Mouse (Mus musculus): ENCODE data around the gene Sap30bp.

Gene Sap30bp

DNA sequence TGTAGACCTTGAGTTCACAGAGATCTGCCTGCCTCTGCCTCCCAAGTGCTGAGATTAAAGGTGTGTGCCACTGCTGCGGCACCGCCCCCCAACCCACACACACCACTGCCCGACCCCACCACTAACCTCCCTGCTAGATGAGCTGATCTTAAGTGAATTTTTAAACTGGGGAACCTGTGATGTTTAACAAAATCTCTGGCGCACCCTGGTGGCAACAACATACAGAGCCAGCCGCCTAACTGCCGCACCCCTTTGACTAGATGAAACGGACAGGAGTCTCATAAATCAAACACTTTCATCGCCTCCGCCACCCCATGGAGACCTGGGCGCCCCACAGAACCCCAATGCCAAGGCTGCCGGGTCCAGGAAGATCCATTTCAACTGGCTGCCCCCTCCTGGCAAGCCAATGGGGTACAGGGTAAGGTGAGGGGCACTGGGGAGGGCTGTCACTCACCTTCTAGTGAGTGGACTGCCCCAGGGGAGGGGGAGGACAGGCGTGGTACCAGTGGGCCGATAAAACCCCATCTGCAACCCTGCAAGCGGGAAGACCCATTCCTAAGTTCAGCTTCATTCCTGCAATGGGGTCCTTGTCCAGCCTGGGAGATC lies 66.6 kb downstream of the Sap30bp start:
- DNase-seq (ENCODE audit: extremely low read depth, low read depth) = peak; percentile 64

DNA sequence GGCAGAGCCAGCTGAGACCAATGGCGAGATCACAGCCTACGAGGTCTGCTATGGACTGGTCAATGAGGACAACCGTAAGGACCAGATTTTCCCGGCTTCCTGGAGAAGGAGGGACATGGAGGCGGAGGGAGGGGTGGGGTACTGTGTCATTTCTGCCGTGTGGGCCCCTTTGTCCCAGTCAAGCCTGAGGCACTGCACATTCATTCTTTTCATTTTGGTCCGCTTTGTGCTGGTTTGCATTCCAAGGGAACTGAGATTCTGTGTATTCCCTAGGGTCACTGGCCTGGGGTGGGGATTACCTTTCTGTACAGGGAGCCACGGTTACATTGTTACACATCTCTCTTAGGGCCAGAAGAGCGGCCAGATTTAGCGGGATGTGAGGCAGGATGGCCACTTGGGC lies 67.5 kb downstream of the Sap30bp start:
- no peak for DNase-seq (ENCODE audit: extremely low read depth, low read depth)

DNA sequence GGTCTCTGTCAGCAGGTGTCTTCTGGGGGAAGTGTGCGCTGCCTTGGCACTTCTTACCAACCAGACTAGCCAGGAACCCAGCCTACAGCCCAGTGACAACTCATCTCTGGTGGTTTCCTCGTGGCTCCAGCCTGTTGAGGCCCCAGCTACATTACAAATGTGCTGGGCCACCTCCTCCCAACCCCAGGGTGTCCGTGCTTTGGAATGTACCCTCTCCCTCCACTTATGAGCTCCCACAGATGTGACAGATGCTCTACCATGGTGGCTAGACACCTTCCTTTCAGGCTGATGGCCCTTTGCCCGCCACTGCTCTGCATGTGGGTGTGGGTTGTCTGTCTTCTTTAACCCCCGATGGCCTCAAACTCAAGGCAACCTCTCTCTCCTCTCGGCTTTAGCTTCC lies 68.6 kb downstream of the Sap30bp start:
- no peak for DNase-seq (ENCODE audit: extremely low read depth, low read depth)

DNA sequence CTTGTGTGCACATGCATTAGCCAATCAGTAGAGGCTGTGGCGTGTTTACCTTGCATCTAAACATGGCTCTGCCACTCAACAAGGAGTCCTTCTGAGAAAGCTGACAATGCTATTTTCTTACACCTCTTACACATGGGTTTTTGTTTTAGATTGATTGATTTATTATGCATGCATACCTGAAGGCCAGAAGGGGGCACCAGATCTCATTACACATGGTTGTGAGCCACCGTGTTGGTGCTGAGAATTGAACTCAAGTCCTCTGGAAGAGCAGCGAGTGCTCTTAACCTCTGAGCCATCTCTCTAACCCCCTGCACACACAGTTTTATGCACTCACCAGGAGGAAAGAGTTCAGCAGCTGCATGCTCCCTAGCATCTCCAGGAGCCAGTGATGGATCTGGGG lies 69.8 kb downstream of the Sap30bp start:
- no peak for DNase-seq (ENCODE audit: extremely low read depth, low read depth)

DNA sequence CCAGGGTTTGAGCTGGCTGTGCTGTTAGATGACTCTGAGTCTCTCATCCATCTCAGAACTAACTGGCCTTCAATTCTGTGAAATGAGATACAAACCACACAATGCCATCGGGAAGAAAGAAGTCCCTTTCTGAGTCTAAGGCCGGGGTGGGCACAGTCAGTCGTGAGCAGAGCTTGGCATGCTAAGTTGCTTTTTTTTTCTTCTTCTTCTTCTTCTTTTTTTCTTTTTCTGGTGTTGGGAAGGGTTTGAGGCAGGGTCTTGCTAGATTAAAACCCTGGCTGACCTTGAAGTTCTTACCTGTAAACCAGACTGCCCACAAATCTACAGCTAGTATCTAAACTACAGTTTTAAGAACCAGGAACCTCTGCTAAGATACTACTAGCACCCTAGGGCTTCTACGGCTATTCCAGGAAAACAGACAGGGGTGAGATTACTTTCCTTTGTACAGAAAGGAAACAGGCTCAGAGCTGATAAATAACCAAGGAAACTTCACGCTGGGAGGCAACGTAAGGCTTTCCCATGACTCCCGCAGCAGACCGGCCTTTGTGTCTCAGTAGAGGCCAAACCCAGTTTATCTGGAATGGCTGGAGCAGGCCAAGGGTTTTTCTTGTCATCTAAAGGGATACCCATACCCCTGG lies 71.2 kb downstream of the Sap30bp start:
- DNase-seq (ENCODE audit: extremely low read depth, low read depth) = peak; percentile 81

DNA sequence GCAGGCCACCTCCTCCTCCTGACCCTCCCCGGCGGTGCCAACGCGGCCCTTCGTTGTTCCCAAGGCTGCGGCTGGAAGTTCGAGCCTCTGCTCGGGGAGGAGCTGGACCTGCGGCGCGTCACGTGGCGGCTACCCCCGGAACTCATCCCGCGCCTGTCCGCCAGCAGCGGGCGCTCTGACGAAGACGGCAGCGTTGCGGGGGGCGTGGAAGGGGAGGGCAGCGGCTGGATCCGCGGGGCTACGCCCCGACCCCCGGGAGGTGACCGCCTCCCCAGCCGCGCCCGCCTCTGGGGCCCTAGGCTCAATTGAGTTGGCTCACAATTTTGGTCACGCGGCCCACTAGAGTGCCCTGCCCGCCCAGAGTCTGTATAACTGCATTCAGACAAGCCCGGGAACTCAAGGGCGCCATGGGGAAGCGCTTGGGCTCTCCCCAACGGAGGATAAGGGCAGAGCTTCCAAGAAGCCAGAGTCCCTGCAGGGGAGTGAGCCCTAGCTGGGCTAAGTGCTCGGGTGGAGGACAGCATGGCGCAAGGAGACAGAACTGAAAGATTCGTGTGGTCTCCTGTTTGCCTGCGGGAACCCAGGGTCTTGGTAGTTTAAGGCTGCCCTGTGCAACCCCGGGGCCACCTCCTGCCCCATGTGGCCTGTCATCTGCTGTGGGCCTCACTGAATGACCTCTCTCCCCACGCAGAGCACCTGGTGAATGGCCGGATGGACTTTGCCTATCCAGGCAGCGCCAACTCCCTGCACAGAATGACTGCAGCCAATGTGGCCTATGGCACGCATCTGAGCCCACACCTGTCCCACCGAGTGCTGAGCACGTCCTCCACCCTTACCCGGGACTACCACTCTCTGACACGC lies 72.0 kb downstream of the Sap30bp start:
- DNase-seq (ENCODE audit: extremely low read depth, low read depth) = no peak

DNA sequence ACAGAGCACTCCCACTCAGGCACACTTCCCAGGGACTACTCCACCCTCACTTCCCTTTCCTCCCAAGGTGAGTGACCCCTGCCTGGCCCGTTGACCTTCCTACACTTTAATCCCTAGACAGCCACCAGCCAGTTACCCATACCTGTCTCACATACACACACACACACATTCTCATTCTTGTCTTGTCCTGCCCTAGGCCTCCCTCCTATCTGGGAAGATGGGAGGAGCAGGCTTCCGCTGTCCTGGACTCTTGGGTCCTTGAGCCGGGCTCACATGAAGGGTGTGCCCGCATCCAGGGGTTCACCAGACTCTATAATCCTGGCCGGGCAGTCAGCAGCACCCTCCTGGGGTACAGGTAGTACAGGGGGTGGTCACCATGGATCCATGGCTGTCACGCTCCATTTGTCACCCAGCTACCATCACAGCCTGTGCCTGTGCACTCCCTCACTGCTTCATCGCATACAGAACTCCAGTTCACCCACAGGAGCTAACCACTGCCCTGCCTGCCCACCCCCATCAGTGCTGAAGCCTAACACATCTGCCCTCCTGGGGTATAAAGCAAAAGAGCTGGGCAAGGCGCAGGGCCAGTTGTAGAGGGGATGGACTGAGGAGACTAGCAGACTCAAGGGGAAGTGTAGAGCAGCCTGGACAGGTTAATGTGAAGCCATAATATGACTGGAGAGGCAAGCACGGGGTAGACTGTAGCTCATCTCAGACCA lies 72.8 kb downstream of the Sap30bp start:
- DNase-seq (ENCODE audit: extremely low read depth, low read depth) = no peak

DNA sequence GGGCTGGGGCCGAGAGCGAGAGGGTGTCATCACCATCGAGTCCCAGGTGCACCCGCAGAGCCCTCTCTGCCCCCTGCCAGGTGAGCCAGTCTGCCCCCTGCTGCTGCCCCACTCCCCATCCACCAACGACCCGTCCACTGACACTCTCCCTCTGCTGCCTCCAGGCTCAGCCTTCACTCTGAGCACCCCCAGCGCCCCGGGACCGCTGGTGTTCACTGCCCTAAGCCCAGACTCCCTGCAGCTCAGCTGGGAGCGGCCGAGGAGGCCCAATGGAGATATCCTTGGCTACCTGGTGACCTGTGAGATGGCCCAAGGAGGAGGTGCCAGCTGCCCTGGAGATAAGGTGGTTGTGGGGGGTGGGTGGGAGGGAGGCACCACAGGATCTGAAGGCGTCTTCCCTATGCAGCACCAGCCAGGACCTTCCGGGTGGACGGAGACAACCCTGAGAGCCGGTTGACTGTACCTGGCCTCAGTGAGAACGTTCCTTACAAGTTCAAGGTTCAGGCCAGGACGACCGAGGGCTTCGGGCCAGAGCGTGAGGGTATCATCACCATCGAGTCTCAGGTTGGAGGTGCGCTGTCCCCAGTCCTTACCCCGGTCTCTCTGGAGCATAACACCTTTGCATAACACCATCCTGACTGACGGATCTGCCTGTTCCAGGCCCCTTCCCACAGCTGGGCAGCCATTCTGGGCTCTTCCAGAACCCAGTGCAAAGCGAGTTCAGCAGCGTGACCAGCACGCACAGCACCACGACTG lies 74.2 kb downstream of the Sap30bp start:
- no peak for DNase-seq (ENCODE audit: extremely low read depth, low read depth)

DNA sequence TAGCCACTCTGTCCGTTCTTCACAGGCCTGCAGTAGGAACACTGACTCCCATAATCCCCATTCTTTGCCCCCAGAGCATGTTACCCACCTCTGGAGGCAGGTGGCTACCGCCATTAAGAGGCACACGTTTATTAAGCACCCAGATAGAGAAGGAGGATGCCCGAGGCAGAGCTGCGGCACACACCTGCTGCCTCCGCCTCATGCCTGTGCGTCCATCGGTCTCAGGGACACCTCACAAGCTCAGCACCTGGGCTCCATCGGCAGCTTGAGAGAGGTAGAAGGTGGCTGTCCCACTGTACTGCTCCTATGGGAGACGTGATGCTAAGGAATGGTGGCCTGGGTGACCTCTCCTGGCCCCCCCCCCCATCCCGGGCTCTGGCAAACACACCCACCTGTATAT lies 75.3 kb downstream of the Sap30bp start:
- DNase-seq (ENCODE audit: extremely low read depth, low read depth) = no peak

DNA sequence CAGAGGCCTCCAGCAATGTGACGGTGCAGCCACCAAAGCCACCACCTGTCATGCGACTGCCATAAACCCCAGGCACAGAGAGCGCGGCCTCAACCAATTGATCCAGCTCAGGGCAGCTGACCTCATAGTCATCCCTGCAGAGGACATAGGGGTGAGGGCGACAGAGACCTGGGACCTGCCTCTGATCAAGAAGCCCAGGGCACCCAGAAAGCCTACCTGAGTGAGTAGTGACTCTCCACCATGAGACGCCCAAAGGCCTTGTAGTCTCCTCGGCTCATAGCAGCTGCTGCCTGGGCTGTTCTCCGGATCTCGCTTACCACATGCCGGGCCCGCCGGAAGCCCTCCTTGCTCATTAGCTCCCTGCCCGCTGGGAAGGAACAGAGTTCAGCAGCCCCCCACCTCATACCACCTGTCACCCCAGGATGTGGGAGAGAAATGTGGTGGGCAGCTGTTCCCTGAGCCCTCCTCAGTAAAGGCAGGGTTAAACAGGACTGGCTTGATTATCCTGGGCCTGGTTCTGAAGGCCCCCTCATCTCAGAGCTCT lies 75.8 kb downstream of the Sap30bp start:
- no peak for DNase-seq (ENCODE audit: extremely low read depth, low read depth)

DNA sequence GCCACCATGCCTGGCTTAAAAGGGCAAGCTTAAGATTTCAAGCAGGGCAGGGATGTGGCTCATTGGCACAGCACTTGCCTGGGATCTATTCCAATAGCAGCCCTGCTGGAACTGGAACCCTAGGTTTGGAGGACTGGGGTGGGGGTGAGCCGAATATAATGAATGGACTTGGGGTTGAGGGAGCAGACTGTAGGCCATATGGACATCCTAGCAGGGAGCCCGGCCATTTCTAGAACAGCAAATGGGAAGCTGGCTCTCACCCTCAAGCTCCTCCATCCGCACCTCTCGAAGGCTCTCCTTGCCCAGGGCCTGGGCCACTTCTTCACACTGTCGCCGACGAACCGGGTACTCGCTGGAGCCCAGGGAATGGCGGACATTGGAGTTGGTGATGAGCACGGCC lies 76.6 kb downstream of the Sap30bp start:
- no peak for DNase-seq (ENCODE audit: extremely low read depth, low read depth)

DNA sequence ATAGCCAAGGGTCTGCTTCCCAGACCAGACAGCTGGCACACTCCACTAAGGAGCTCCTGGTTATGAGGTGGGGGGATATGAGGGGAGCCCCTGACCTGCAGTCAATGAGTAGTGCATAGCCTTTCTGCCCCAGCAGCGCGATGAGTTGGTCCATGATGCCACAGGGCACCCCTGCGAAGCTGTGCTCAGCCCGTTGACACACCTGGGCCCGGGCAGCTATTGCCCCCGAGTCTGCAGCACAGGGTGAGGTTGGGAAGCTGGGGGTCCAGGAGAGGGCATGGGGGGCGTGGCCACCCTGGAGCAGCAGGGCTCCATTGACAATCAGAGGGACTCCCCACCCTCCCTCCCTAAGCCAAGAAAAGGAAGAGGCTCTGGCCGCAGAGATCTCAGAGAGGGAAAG lies 77.1 kb downstream of the Sap30bp start:
- no peak for DNase-seq (ENCODE audit: extremely low read depth, low read depth)

DNA sequence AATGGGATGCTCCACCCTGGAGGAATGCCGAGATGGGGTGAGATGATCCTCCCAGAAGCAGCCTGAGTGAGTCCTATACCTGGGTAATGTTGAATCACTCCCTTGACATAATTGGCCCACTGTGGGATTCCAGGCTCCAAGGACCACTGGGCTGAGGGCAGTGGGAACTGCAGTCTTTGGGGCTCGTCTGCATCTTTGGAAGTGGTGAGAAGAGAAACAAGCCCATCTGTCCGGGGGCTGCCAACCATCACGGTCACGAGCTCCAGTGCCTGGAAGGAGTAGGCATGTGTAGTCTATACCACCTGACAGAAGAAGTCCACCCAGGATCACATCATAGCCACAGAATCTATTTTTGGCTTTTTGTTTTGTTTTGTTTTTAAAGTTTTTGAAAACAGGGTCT lies 77.9 kb downstream of the Sap30bp start:
- no peak for DNase-seq (ENCODE audit: extremely low read depth, low read depth)

DNA sequence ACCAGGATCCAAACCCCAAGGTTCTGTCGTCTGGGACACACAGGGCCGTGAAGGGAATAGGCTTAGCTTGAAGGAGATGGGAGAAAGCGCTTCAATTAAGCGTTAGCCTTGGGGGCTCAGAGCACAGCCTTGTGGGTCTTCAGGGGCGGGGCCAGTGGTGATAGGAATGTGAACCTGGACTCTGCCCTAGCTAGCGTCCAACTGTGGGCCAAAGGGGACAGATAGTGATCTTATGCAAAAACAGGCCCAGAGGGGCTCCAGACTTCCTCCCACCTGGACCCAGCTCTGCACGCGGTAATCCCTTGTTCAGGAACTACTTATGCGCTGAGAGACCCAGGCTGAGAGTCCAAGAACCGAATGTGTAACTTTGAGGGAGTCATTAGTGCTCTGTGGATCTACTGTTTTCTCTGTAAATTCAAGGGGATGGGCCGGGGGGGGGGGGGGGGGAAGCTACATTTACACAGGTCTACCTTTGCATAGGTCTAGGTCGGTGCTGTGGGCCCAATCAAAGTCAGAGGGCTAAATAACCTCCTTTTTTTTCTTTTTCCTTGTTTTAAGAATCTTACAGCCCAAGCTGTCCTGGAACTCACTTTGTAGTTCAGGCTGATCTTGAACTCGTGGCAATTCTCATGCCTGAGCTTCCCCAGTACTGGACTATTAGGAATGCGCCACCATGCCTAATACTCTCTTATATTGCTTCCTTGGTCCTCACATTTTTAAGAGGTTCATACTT lies 78.6 kb downstream of the Sap30bp start:
- DNase-seq (ENCODE audit: extremely low read depth, low read depth) = no peak

DNA sequence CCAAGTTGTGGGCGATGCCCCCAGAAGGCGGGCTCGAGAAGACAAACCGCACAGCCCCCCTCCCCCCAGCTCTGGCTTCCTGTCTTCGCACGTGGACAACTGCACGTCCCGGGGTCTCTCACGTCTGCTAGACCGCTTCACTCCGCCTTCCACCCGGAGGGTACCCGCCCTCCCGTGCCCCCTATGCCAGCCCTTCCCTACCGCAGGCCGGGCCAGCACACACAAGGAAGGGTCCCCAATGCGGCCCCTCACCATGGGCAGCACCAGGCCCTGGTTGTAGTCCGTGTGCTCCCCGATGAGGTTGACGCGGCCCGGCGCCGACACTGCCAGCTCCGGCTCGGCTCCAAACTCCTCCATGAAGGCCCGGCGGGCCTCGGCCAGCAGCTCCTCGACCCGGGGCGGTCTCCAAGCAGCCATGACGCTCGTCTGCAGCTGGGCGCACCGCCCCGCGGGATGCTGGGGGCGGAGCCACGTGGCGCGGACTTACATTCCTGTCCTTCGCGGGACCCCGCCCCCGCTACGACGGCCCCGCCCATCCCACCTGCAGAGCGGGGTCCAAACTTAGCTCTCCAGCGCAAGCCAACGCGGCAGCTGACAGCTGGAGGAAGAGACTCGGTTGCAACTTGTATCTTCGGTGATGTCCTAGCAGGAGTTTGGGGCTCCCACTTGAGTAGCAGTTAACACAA lies 79.3 kb downstream of the Sap30bp start, which contains the start of gene Galk1:
Gene Galk1, minus strand, starts transcription at position 458 of the 686 bp plus-strand sequence.
- DNase-seq (ENCODE audit: extremely low read depth, low read depth) = peak; percentile 75

DNA sequence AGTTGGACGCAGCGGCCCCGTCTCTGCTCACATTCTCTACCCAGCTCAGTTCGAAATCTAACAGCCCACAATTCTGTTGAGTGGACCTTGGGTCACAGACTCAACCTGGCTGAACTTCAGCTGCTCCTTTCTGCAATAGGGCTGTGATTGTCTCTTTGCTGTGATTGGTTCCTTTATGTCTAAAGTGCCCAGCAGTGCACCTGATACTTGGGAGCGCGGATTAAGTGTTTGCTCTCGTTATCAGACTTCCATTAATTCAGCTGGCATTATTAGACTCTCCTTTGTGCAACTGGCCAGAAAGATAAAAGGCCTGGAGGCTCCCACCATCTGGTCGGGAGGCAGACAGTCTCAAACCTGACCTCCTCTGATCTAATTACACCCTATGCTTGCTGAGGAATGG lies 81.7 kb downstream of the Sap30bp start:
- DNase-seq (ENCODE audit: extremely low read depth, low read depth) = no peak
